Mouse (Mus musculus): ENCODE results near the gene 1700074P13Rik. TPM values are rescaled to one million over a fixed set of nuclear protein-coding genes. Genes with fewer than 3 reads are reported as not detected.
A peak's percentile ranks its signal among the peaks of the same experiment; 100 is the strongest.
"Not testable (repeated sequence)": the region's sequence is repeated elsewhere in the genome, so short reads cannot be mapped to it uniquely, and the experiment has no call there.

Gene 1700074P13Rik
- total RNA-seq (2014; fragmentation: Nextera tagmentation) (not detected in 2 replicates), total RNA-seq (2017) (not detected in 2 replicates)

DNA sequence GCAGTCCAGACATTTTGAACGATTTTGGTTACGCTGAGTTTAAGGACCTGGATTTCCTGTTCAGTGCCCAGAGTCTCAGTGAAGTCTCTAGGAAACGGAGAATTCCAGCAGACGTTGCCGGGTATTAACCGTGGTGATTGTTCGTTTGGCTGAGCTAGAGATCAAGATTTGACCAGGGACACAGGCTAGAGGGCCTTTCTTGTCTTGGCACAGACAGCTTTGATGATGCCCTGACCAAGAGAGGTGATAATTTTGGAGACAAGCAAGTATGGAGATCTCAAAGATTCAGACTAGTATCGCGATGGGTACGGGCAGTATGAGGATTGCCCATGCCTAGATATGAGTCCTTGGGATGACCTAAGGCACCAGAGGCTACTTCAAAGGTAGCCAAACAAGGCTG lies at the start of gene 1700074P13Rik:
1700074P13Rik (minus strand) TSS at position 101 of the 400 bp plus-strand sequence.
- ATAC-seq (replicated peaks; ENCODE audit: poor library complexity, severe bottlenecking), result no peak

DNA sequence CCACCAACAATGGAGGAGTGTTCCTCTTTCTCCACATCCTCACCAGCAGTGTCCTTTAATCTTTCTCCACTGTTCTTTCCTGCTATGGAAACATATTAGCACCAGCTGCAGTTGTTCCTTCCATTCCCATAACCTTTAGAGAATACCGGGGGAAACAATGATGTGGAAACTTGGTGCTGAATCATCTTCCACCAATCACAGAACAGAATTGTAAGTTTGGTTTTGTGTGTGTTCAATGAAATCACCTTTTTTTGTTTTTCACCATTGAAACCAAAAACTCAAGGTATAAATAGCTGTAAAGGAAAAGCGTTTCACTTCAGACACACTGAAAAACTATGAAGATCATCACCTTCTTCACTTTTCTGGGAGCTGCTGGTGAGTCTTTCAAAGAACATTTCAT lies 24.1 kb upstream of the 1700074P13Rik start, which contains the start of gene 1810009J06Rik:
1810009J06Rik (plus strand) TSS at position 301 of the 400 bp plus-strand sequence.
- not testable (repeated sequence) for ATAC-seq (replicated peaks; ENCODE audit: poor library complexity, severe bottlenecking)

DNA sequence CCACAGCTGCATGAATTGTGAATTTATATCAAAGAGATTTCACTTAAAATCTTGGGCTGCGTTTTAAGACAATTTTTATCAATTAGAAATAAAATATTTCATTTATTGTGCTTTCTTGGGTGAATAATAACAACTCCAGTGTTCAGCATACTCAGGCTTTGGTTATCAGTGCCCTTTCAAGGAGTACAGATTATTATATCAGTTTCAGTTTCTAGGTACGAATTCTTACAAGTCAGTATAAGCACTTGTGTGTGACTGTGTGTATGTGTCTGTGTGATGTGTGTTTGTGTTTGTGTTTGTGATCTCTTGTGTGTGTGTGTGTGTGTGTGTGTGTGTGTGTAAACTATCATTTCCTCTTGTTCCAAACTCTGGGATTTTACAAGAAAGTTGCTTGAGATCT lies 13.4 kb upstream of the 1700074P13Rik start:
- no peak for ATAC-seq (replicated peaks; ENCODE audit: poor library complexity, severe bottlenecking)

DNA sequence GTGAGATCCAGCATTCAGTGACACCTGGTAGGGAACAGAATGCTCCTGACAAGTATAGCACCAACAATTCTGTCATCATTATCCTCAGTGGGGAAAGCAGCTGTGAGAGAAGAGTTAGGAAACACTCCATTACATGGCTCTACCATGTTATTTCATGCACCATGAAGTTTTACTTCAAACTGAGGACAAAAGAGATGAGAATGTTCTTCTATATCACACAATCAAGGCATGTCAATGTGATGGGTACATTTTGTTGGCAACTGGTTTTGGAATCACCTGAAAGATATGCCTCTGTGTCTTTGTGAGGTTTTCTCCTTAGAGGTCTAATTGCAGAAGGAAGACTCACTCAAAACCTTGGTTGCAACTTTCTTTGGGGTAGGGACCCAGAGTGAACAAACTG lies 11.4 kb upstream of the 1700074P13Rik start, which contains the start of gene Gm4744:
Gm4744 (minus strand) TSS at position 101 of the 400 bp plus-strand sequence.
- no peak for ATAC-seq (replicated peaks; ENCODE audit: poor library complexity, severe bottlenecking)

DNA sequence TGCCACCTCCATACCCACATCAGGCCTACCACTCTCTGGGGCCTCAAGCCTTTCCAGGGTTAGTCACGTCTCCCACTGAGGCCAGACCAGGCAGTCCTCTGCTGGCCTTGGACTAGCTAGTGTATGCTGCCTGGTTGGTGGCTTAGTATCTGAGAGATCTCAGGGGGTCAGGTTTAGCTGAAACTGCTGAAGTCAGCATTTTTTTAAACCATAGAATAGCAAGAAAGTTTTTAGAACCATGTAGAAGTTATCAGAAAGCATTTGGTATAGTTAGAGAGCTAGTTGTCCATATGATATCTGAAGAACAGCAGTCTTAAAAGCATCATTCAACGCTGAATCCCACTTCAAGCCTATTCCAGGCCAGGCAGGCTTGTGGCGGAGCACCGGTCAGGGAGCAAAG lies 20.4 kb downstream of the 1700074P13Rik start:
- ATAC-seq (replicated peaks; ENCODE audit: poor library complexity, severe bottlenecking), result no peak

DNA sequence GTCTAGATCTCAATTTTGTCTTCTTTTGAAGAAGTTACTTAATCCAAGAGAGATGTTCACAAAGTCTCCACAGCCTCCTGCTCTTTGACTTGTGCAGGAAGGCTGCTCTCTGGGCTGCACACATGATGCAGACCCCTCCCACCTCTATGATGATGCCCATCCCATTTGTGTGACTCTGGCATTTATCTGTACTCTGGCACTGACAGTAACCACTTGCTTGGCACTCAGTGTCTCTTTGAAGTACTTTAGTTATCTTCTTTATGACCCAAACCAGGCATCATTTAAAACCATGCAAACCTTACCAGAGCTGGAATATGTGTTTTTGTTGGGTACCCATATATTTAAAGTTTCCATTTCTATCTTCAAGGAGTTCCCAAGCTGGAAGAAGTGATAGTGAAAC lies 40.1 kb downstream of the 1700074P13Rik start, which contains the start of gene Prss58:
Prss58 (minus strand) TSS at position 101 of the 400 bp plus-strand sequence.
- no peak for ATAC-seq (replicated peaks; ENCODE audit: poor library complexity, severe bottlenecking)

DNA sequence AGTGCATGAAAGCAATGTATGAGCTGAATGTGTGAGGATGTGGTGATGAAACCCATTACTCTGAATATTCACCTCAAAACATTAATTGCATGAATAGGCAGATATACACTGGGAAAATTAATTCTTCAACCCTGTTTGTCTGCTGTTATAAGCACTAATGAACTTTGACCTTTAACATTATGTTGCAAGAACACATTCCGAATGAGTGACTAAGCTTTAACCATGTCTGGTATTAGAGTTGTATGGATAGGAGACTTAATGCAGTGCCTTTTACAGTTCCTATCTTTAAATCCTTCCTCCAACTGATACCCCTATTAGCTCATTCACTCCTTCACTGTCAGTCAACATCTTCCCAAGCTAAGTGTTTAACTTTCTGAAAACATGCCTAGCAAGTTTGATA lies 45.6 kb downstream of the 1700074P13Rik start:
- ATAC-seq (replicated peaks; ENCODE audit: poor library complexity, severe bottlenecking), result no peak

DNA sequence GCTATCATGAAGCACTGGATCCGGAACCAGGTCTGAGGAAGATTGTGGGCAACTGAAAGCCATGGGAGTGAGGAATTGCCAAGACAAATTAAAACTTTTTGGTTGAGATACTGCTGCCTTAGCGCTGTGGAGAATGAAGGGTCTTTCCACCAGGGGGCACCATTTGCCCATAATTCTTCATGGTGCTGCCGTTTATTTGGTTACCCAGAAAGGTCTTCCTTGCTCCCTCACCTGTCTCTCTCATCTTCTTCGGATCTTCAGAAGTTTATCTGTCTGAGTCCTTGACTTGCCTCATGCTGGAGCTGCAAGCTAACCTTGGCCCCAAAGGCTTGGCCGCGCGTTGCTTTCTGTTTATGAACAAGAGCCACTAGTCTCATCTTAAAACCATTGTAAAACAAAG lies 46.8 kb downstream of the 1700074P13Rik start:
- ATAC-seq (replicated peaks; ENCODE audit: poor library complexity, severe bottlenecking), result 0 out of 2 replicates have a peak, but pooled peaks have one; percentile 25

DNA sequence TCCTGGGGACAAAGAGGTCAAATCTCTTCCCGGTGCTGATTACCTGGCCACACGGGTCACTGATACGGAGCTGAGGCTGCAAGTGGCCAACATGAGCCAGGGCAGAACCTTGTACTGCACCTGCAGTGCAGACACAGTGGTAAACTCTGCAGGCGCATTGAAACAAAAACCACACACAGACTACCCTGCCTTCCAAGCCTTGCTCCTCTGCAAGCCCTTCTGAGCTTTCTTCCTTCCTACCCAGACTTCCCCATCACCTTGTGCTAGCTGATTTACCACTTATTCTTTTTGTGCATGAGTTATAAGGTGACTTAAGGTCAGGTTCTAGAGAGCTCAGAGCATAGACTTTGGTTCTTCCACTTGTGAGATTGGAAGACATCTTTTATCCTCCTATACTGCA lies 48.6 kb downstream of the 1700074P13Rik start:
- ATAC-seq (replicated peaks; ENCODE audit: poor library complexity, severe bottlenecking), result peak; percentile 28

DNA sequence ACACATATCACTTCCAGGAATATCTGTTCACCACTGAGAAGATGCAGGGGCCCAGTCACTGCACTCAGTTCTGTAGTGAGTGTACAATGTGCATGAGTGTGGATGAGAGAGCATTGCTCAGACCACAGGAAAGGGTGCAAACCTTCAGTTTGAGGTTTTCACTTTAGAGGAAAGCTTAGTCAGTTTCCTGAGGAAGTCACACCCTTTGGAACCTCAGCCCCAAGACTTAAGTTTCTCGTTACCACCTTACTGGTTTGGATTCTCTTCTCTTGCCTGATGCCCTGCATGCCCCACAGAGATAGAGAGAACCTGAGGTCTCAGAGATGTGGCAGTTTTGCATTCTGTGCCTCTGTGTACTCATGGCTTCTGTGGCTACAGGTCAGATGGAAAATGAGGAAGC lies 49.4 kb downstream of the 1700074P13Rik start:
- peak; percentile 89 for ATAC-seq (replicated peaks; ENCODE audit: poor library complexity, severe bottlenecking)

DNA sequence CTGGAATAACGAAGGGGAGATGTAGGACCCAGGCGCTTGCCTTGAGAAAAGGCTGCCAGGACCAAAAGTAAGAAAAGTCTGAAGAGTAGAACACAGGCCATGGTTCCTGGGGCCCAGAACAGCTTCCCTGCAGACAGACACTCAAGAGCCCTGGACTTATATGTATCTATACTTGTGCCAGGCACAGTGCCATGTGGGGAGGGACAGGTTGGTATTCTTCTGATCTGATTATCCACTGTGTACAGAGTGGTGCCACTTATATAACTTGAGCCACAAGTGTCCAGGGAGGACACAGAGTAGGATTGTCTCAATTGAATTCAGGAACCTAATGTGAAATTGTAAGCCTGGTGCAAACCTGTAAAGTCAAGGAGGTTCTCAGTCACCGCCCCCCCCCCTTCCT lies 53.0 kb downstream of the 1700074P13Rik start, which contains the start of gene Moxd2:
Moxd2 (minus strand) TSS at position 101 of the 400 bp plus-strand sequence.
- ATAC-seq (replicated peaks; ENCODE audit: poor library complexity, severe bottlenecking), result no peak

Other genes starting within 250 kb of the 1700074P13Rik start
- gene Moxd2, start 53.1 kb downstream of the 1700074P13Rik start, total RNA-seq (2014; fragmentation: Nextera tagmentation), result not detected in 2 replicates
- gene Moxd2, start 53.1 kb downstream of the 1700074P13Rik start, total RNA-seq (2017), result not detected in 2 replicates
- not detected in 2 replicates for gene Prss58, start 40.2 kb downstream of the 1700074P13Rik start, total RNA-seq (2014; fragmentation: Nextera tagmentation)
- gene Prss58, start 40.2 kb downstream of the 1700074P13Rik start, total RNA-seq (2017), result not detected in 2 replicates
- not detected in 2 replicates for gene Gm4744, start 11.3 kb upstream of the 1700074P13Rik start, total RNA-seq (2014; fragmentation: Nextera tagmentation)
- gene Gm4744, start 11.3 kb upstream of the 1700074P13Rik start, total RNA-seq (2017), result not detected in 2 replicates
- gene 1810009J06Rik, start 24.2 kb upstream of the 1700074P13Rik start, total RNA-seq (2014; fragmentation: Nextera tagmentation), result not detected in 2 replicates
- not detected in 2 replicates for gene 1810009J06Rik, start 24.2 kb upstream of the 1700074P13Rik start, total RNA-seq (2017)
- not detected in 2 replicates for gene Gm2663, start 58.9 kb upstream of the 1700074P13Rik start, total RNA-seq (2014; fragmentation: Nextera tagmentation)
- gene Gm2663, start 58.9 kb upstream of the 1700074P13Rik start, total RNA-seq (2017), result not detected in 2 replicates
- 0.54 TPM in 1 of 2 replicates, not detected in the other for gene 2210010C04Rik, start 95.0 kb upstream of the 1700074P13Rik start, total RNA-seq (2014; fragmentation: Nextera tagmentation)
- gene 2210010C04Rik, start 95.0 kb upstream of the 1700074P13Rik start, total RNA-seq (2017), result not detected in 2 replicates